Mouse (Mus musculus) ovary, adult 18-20 months (tissue): ENCODE results near the gene Pxylp1.
"Not testable (repeated sequence)": the region's sequence is repeated elsewhere in the genome, so short reads cannot be mapped to it uniquely, and the experiment has no call there.

Experiments used
- DNase-seq: peaks from one replicate; pipeline ENCODE4 v3.0.0; 2022; ENCODE audit warnings: low spot score, mixed read lengths

Gene Pxylp1

DNA sequence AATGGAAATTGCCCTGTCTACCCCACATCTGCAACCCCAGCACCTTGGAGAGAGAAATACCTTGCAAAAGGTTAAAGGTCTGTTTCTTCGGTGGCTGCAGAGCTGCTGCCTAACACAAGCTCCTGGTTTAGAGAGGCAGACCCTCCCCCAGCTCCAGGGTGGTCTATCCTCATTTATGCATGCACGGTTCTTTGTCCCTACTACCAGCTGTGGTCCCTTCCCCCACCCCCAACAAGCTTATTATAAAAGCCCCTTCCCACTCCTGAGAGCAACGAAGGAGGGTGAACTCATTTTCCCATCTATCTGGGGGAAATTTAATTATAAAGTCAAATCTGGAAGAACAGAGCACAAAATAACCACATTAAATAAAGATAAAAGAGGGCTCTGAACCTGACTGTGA is at the start of gene Pxylp1:
Pxylp1 (minus strand) TSS at position 124 of the 400 bp plus-strand sequence.
- no peak for DNase-seq

DNA sequence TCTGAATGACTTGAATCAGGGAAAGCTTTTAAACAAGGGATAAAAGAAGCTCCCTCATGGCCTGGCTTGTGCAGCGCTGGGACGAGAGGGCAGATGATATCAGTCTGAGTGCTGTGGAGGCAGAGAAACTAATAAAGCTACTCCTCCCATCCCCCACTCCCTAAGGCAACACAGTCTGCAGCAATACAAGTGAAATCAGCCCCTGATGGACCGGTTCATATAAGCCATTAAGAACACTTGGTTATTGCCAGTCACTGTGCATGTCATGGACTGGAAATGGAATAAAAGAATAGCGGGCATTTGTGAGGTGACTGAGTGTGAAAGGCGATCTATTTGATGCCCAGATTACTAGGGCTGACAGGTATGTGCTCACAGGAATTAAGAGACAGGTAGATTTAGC is 46.4 kb upstream of the Pxylp1 start:
- DNase-seq: no peak

DNA sequence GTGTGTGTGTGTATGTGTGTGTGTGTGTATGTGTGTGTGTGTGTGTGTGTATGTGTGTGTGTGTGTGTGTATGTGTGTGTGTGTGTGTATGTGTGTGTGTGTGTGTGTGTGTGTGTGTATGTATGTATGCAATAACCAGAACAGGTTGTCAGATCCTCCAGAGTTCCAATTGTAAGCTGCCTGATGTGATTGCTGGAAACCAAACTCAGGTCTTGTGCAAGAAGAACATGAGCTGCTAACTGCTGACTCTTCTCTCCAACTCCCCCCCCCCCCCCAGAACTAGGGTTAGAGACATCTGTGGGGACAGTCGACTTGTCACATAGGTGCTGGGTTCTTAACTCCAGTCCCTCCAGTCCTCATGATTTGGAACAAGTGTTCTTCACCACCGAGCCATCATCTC is 44.0 kb upstream of the Pxylp1 start:
- DNase-seq: not testable (repeated sequence)

DNA sequence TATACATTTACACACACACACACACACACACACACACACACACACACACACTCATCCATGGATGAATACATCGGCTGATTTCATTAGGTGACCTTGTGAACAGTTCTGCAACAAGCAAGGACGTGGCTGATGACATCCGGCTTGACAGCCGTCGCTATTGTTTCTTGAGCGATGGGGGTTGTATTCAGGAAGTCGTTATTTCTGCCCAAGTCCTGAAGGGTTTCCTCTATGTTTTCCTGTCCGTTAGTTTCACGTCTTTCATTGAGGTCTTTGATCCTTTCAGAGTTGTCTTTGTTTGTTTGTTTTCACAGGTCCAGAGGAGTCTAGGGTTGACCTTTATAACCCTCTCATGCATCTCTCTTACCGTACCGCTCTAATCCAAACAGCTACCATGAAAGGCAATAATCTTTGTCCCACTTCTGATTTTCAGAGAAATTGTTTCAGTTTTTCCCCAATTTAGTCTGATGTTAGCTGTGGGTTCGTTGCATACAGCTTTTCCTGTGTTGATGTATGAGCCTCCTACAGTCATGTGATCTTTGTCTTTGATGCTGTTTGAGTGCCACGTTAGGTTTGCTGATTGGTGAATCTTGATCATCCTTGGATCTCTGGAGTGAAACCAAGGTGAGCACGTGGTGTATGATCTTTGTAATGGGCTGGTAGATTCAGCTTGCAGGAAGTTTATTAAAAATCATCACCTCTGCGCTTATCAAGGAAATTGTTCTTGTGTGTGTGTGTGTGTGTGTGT is 43.3 kb upstream of the Pxylp1 start:
- DNase-seq: no peak

DNA sequence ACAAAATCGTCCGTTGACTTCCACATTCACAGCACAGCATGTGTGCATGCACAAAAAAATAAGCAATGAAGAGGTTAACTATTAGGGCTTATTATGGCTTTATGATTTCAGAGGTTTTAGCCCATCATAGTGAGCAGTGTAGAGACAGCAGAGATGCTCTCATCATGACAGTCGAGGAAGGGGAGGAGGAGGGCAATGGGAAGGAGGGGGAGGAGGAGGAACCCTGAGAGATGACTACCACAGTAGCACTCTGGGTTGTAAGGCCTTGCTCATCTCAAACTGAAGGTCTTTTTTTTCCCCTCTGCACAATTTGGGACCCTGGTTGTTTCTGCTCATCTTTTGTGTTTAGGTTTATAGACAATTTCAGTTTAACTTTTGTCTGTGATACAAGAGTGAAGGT is 42.3 kb upstream of the Pxylp1 start:
- DNase-seq: no peak

DNA sequence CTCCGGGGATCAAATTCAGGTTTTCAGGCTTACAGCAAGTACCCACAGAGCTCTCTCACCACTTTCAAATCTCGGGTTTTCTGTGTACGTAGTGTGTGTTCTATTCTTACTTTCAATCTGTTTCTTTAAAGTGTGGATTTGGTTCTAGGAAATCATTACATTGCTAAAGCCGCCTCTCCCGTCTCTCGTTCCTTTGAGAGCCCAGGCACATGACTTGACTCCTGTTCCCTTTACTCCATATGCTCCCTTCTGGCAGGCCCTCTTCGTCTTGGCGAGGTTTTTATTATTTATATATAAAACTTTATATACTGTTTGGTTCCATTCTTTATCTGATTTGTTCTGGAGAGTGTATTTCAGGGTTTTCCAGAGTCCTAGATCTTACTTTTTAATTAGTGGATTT is 40.3 kb upstream of the Pxylp1 start:
- DNase-seq: no peak

DNA sequence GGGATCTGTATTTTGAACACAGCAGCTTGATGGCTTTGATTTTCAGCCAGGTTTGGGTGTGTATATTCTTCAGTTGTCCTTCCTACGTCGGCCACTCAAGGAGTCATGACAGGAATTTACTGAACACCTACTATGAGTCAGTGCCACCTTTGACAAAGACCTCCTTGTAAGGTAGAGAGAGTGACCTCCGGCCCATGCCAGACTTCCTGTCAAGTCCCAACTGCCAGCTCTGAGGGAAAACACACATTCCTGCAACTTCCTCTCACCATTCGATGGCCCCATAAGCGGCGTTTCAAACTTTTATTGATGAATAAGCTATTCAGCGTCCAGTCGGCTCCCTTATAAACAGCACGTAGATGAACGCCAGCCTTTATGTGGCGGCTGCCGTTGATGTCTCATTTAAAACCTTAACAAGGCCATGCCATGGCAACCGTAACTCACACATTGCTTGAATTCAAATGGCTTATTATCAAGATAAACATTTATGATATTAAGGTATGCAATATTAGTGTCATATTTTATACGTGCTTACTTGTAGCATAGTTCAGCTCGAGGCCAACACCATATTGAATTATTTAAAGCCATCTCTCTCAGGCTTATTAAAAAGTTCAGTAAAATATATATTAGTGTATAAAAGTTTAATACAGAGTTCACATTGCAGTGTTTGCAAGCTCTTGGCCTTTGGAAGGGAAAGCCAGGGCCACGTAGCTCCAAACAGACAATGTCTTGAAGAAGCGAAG is 31.3 kb upstream of the Pxylp1 start:
- DNase-seq: no peak

DNA sequence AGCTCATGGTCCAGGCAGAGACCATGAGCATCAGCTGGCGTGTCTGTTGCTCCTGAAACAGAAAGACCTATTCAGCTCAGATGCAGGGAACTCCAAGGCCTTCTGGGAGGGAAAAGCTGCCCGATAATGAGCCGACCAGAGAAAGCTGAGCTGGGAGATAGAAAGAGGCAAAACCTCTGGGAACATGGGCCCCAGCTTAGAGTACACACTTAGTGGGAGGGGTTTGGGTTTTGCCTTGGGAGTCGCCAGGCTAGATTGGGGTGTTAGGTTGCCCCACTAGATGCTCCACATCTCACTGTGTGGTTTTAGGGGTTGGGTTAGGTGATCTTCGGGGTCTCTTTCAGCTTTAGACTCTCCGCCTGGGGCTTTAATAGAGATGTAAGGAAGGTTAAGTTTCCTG is 30.6 kb upstream of the Pxylp1 start:
- DNase-seq: no peak

DNA sequence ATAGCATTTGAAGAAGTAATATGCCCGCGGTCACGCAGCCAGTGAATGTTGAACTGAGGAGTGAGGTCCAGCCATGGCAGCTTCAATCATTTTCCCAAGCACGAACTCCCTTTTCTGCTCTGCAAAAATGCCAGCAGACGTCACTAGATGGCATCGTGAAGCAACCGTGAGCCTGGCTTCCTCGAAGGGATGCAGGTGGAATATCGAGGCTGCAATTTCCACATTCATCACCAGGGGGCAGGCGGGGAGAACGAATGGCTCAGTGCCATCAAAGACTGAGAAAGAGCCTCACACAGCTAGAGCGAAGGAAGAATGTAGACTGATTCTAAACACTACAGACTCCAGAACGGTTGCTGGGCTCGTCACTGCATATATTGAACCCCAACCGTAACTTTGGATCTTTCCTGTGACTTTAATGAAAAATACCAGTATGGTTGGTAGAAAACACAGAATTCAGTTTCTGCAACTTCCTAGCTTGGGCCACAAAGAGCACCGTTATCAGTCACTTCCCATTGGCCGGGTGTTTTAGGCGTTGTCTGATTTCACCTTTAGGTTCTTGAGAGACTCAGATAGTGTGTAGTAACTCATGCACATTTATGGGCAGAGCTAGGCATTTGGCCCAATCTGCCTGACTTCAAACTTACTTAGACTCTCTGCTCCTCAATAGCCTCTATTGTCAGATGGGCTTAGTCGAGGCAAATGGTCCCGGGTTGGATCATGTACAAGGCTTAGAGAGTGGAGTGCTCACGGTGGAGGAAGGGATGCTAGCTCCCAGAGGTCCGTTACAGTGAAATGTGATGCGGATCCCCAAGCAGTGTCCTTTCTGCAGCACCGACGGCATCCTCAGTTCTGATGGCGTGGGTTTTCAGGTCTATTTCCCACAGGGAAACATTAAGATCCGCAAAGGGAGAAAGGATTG is 24.4 kb upstream of the Pxylp1 start:
- peak; percentile 81 for DNase-seq

DNA sequence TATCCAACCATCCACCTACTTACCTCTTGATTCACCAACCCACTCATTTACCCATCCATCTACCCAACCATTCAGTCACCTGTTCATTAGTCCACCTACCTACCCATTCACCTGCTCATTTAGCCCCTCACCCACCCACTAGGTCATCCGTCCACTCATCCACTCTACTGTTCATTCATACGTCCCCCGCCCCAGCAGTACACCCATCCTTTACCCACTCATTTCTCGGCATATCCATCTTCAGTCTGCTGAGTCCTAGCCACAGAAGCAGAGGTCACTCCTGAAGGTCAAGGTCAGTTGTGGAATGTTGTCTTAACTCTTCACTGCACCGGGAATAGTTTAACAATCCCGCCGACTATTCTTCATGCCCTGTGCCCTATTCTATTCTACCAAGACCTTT is 23.6 kb upstream of the Pxylp1 start:
- DNase-seq: no peak

DNA sequence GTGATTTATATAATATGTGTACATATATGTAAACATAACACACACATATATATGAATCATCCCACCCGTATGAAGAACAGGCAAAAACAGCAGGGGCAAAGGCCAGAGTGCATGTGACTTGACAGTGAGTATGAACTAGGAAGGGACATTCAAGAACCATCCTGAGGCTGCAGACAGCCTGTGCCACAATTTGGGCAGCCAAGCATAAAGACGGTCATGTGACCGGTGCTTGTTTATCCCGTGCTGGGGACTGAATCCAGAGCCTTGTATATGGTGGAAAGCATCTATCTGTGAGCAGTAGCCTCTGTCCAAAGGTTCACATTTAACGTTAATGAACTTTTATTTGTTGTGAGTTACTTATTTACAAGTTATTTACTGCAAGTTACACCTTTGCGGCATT is 22.4 kb upstream of the Pxylp1 start:
- DNase-seq: no peak

DNA sequence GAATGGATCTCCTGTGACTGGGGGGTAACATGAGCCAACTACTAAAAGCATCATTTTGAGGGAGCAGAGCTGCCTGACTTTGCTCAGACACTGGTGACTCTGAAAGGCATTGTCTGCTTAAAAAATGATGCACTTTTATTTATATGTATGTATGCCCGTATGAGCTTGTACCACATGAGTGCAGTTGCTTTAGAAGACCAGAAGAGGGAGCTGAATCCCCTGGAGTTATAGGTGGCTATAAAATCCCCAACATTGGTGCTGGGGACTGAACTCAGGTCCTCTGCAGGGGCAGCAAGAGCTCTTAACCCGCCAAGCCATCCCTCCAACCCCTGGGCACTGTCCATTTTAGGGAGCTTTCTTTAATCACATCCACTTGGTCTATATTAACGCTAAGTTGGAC is 21.5 kb upstream of the Pxylp1 start:
- no peak for DNase-seq

DNA sequence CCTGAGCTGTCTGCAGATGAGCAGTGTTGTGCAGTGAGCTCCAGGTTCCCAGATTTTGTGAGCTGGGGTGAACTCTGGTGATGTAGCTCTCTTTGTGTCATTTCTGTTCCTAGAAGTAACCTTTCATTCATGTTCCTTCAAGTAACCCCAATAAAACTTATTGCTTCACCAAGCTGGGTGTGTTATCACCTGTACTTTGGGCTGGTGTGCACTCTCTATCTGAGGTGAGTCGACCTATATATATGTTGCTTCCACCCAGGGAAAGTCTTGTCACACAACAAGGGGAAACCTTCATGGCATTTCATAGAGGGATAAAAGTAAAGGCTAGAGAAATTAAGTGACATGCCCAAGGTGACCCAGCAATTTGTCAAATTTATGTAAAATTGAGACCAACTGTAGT is 17.0 kb upstream of the Pxylp1 start:
- DNase-seq: no peak

DNA sequence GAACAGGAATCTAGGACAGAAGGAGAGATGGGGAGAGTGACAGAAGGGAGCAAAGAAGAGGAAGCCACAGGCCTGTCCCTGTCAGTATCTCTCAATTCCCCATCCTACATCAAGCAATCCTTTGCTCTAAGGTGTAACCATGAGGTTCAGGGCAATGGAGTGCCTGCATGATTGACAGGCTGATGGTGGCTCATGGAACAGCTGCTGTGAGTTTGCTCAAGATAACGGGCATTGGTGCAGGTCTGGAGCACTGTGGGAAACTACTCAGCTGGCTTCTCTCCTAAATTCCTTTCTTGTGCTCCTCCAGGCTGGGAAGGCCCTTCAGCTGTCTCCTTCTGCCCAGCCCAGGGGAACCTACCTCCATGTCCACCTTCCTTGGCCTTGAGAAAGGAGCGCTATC is 16.3 kb upstream of the Pxylp1 start:
- no peak for DNase-seq

DNA sequence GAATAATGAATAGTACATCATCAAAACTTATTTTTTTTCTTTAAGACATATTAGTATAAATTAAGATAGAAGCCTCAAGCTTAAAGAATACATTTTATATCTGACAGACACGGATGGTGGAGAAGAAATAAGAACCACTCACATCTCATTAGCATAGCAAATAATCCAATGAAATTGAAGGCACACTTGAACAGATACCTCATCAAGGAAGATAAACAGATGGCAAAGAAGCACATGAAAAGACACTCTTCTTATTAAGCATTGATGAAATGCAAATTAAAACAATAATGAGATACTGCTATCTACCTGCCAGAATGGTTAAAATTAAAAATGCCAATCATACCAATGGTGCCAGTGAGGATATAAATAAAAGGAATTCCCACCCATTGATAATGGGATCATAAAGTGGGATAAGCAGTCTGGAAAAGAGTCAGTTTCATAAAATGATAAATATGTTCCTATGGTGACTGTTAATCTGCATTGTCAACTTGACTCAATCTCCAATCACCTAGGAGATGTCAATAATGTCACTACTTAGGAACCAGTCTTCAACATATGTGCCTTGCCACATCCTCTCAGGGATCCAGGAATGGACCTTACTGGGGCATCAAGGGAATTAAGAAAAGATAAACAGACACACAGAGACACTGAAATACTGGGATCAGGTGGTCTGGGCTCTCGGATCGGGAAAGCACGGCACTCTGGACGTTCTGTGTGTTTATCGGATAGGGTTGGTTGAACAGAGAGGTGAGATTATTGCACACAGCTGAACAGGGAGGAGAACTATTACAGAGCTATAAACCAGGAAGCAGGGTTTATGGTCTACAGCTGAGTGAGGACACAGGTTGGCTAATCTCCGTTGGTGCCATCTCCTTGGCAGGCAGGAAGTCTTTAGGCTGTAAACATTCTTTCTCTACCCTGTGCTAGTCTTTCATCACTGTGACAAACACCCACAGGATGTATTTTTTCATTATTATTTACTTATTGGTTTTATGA is 12.2 kb upstream of the Pxylp1 start:
- no peak for DNase-seq

DNA sequence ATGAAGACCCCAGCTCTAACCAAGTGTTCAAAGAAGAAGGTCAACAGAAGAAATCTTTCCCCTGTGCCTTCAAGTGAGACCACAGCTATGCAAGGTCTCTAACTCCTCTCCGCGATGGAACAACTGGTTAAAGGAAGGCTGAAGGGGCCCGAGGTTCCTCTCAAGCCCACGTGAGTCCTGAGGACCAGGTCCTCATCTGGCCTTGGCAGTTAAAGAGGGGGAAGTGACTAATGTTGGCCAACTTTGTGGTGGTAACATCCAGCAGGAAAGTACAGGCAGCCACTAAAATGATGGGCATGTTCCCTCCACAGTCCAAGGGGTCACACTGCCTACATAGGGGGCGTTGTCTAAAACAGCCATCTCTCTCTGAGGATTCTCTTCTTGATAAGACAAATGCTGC is 7.2 kb upstream of the Pxylp1 start:
- DNase-seq: no peak

DNA sequence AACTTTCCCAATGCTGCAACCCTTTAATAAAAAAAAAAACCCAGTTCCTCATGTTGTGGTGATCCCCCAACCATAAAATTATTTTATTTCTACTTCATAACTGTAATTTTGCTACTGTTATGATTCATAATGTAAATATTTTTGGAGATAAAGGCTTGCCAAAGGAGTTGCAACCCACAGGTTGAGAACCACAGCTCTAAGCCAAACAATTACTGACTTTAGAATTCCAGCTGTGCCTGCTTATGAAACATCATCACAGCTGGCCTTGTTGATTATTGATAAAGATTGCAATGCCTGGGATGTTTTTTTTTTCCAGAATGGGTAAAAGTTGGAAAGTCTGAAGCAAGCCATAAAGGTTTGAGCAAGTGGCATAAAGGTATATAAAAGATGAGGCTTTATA is 6.5 kb upstream of the Pxylp1 start:
- DNase-seq: no peak

DNA sequence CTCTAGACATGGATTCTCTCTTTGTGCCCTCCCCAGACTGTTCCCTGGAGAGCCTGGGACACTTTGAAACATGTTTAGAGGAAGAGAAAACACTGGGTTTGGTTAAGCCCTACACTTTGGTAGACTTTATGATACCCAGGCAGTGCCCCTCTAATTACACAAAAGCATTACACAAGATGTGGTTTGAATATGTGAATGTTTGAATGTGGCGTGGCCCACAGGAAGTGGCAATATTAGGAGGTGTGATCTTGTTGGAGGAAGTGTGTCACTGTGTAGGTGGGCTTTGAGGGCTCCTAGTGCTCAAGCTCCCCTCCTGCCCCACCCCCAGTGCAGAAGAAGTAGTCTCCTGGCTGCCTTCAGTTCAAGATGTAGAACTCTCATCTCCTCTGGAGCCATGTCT is 4.2 kb upstream of the Pxylp1 start:
- DNase-seq: no peak

DNA sequence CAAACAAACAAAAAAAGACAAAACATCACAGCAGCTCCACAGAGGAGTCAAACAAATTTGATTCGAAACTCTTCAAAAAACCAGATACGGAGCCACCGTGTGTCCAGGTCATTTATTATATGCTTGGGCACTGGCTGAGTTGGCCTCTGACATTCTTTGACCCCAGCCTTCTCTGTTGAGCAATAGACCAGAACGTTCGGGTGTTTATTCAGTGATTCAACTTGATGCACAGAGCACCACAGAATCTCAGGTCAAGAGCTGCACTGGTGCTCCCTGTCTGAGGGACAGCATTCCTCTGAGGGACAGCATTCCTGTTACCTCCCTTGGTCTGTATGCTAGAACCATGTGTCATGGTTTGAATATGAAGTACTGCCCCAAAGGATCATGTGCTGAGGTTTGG is 1.1 kb upstream of the Pxylp1 start:
- no peak for DNase-seq

DNA sequence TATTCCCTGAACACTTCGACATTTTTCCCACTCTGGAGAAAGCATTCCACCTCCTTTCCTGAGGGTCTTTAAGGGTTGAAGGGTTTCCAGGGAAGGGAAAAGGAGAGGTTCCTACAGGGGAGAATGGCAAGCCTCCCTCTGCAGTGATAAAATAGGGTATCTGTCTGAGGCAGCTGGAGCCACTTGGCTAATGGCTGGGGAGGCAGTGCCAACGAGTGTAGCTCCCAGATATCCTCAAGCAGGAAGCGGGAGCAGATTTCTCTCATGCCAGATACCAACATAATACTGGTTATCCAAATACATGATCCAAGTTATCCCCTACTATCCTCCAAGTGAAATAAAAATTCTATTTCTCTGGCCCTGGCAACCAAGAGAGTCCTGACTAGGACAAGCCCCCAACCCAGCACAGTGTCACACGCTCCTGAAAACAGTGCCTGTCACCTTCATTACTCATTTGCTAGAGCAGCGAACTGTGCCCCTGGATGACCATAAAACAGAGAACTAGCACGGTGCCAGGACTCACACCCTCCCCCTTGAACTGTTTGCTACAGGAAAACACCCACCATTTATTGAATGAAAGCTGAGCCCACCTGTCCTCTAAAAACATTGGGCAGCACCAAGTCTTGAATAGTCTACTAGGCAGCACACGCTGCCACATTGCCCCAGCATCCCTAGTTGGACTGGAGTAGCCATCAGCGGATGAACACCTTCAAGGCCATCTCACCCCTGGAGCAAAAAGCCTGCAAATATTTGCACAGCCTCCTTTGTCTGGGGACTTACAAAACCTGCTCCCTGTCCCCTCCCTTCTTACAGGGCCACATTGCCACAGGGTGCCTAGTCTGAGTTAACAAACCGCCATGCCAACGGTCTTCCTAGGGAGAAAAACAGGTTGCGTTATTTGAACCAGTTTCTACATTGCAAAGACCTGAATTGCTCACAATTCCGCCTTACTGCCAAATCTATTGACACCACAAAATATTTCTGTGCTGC is 833 bp downstream of the Pxylp1 start:
- no peak for DNase-seq
